Mouse (Mus musculus): ENCODE data around the gene Zfp651. TPM values are rescaled to one million over a fixed set of nuclear protein-coding genes. Genes with fewer than 3 reads are reported as not detected.

Gene Zfp651
- total RNA-seq (2014; fragmentation: Nextera tagmentation) (not detected in 2 replicates), total RNA-seq (2017) (0.05 and 0.12 TPM in 2 replicates), polyA plus RNA-seq (2012) (0.07 and 0.08 TPM in 2 replicates)

- ATAC-seq (ENCODE audit: extremely low read depth, insufficient number of reproducible peaks, low FRiP score, poor library complexity, severe bottlenecking) = no peak
These were observed at the start of gene Zfp651 for GRCm38 (mm10) chr9:121759091-121760081. Gene Zfp651 (plus strand): TSS chr9:121759330.

GRCm38 (mm10) chr9:121709898-121710583 is 49.1 kb upstream of the Zfp651 start, which contains the start of gene Ss18l2:
Gene Ss18l2 (plus strand): TSS chr9:121710329.
- peak; percentile 94 for DNase-seq (ENCODE audit: low spot score)
- no peaks in the 10 kb centered on the region for H3K9me3 ChIP-seq (replicated peaks)
- ATAC-seq (ENCODE audit: extremely low read depth, insufficient number of reproducible peaks, low FRiP score, poor library complexity, severe bottlenecking) = peak; percentile 98
- H3K27me3 ChIP-seq (ENCODE audit: insufficient read depth, low read length) = no peaks in the 10 kb centered on the region
- peak within 1 kb of the TSS; percentile 92 for H3K4me3 ChIP-seq (ENCODE audit: low read depth, low read length)
- peaks cover 61% of the 10 kb centered on the region for H3K4me1 ChIP-seq (ENCODE audit: insufficient read depth, low read depth, low read length)
- peaks cover 27% of the 10 kb centered on the region for H3K36me3 ChIP-seq (replicated peaks)
- TF ChIP-seq GATA1 (IDR thresholded peaks at IDR 0.05; ENCODE audit: borderline replicate concordance, low read length) (no peak), TAL1 (conservative IDR thresholded peaks at IDR 0.05; ENCODE audit: low read depth, low read length) (no peak), POLR2AphosphoS5 (IDR thresholded peaks at IDR 0.05; ENCODE audit: insufficient replicate concordance, low read depth, low read length) (no peak), CTCF (IDR thresholded peaks at IDR 0.05; ENCODE audit: low read depth, low read length) (no peak), GATA2 (IDR thresholded peaks at IDR 0.05; ENCODE audit: borderline replicate concordance, low read depth, low read length) (no peak)

More at GRCm38 (mm10) chr9:121759091-121760081, at the start of gene Zfp651:
- TF ChIP-seq POLR2AphosphoS5 (IDR thresholded peaks at IDR 0.05; ENCODE audit: insufficient replicate concordance, low read depth, low read length) (no peak), CTCF (IDR thresholded peaks at IDR 0.05; ENCODE audit: low read depth, low read length) (no peak), TAL1 (conservative IDR thresholded peaks at IDR 0.05; ENCODE audit: low read depth, low read length) (no peak), GATA2 (IDR thresholded peaks at IDR 0.05; ENCODE audit: borderline replicate concordance, low read depth, low read length) (no peak), GATA1 (IDR thresholded peaks at IDR 0.05; ENCODE audit: borderline replicate concordance, low read length) (no peak)
- Histone ChIP-seq H3K9me3 (replicated peaks) (no peaks in the 10 kb centered on the region), H3K4me1 (ENCODE audit: insufficient read depth, low read depth, low read length) (peaks cover 27% of the 10 kb centered on the region), H3K4me3 (ENCODE audit: low read depth, low read length) (peak within 1 kb of the TSS; percentile 69), H3K36me3 (replicated peaks) (peaks cover 44% of the 10 kb centered on the region), H3K27me3 (ENCODE audit: insufficient read depth, low read length) (peaks cover 59% of the 10 kb centered on the region)
- DNase-seq (ENCODE audit: low spot score) = peak; percentile 53

GRCm38 (mm10) chr9:121710584-121710975 is 48.5 kb upstream of the Zfp651 start:
- H3K9me3 ChIP-seq (replicated peaks) = no peaks in the 10 kb centered on the region
- H3K4me1 ChIP-seq (ENCODE audit: insufficient read depth, low read depth, low read length) = peaks cover 55% of the 10 kb centered on the region
- TF ChIP-seq TAL1 (conservative IDR thresholded peaks at IDR 0.05; ENCODE audit: low read depth, low read length) = no peak
- no peak for TF ChIP-seq POLR2AphosphoS5 (IDR thresholded peaks at IDR 0.05; ENCODE audit: insufficient replicate concordance, low read depth, low read length)
- TF ChIP-seq CTCF (IDR thresholded peaks at IDR 0.05; ENCODE audit: low read depth, low read length) = no peak
- no peak for TF ChIP-seq GATA1 (IDR thresholded peaks at IDR 0.05; ENCODE audit: borderline replicate concordance, low read length)
- no peak for TF ChIP-seq GATA2 (IDR thresholded peaks at IDR 0.05; ENCODE audit: borderline replicate concordance, low read depth, low read length)
- no peaks in the 10 kb centered on the region for H3K27me3 ChIP-seq (ENCODE audit: insufficient read depth, low read length)
- ATAC-seq (ENCODE audit: extremely low read depth, insufficient number of reproducible peaks, low FRiP score, poor library complexity, severe bottlenecking) = no peak
- peak; percentile 33 for DNase-seq (ENCODE audit: low spot score)
- peak overlapping the region; percentile 92 for H3K4me3 ChIP-seq (ENCODE audit: low read depth, low read length)
- peaks cover 27% of the 10 kb centered on the region for H3K36me3 ChIP-seq (replicated peaks)

- ATAC-seq (ENCODE audit: extremely low read depth, insufficient number of reproducible peaks, low FRiP score, poor library complexity, severe bottlenecking) (no peak), DNase-seq (ENCODE audit: low spot score) (no peak)
- H3K27me3 ChIP-seq (ENCODE audit: insufficient read depth, low read length) = no peaks in the 10 kb centered on the region
- peaks cover 21% of the 10 kb centered on the region for H3K4me1 ChIP-seq (ENCODE audit: insufficient read depth, low read depth, low read length)
- peaks cover 3% of the 10 kb centered on the region; the same call in 1 of the 2 replicates for H3K9me3 ChIP-seq (replicated peaks)
- TF ChIP-seq GATA2 (IDR thresholded peaks at IDR 0.05; ENCODE audit: borderline replicate concordance, low read depth, low read length) (no peak), POLR2AphosphoS5 (IDR thresholded peaks at IDR 0.05; ENCODE audit: insufficient replicate concordance, low read depth, low read length) (no peak), CTCF (IDR thresholded peaks at IDR 0.05; ENCODE audit: low read depth, low read length) (no peak), GATA1 (IDR thresholded peaks at IDR 0.05; ENCODE audit: borderline replicate concordance, low read length) (no peak), TAL1 (conservative IDR thresholded peaks at IDR 0.05; ENCODE audit: low read depth, low read length) (no peak)
- H3K36me3 ChIP-seq (replicated peaks) = peaks cover 24% of the 10 kb centered on the region
- no peak overlapping the region for H3K4me3 ChIP-seq (ENCODE audit: low read depth, low read length)
These were observed 42.1 kb upstream of the Zfp651 start for GRCm38 (mm10) chr9:121717048-121717447.

GRCm38 (mm10) chr9:121718070-121718705 is 40.9 kb upstream of the Zfp651 start:
- peak overlapping the region; percentile 79 for H3K4me3 ChIP-seq (ENCODE audit: low read depth, low read length)
- no peaks in the 10 kb centered on the region for H3K27me3 ChIP-seq (ENCODE audit: insufficient read depth, low read length)
- H3K4me1 ChIP-seq (ENCODE audit: insufficient read depth, low read depth, low read length) = peaks cover 19% of the 10 kb centered on the region
- DNase-seq (ENCODE audit: low spot score) (no peak), ATAC-seq (ENCODE audit: extremely low read depth, insufficient number of reproducible peaks, low FRiP score, poor library complexity, severe bottlenecking) (no peak)
- no peak for TF ChIP-seq CTCF (IDR thresholded peaks at IDR 0.05; ENCODE audit: low read depth, low read length)
- TF ChIP-seq GATA1 (IDR thresholded peaks at IDR 0.05; ENCODE audit: borderline replicate concordance, low read length) = no peak
- TF ChIP-seq TAL1 (conservative IDR thresholded peaks at IDR 0.05; ENCODE audit: low read depth, low read length) = no peak
- TF ChIP-seq GATA2 (IDR thresholded peaks at IDR 0.05; ENCODE audit: borderline replicate concordance, low read depth, low read length) = no peak
- no peak for TF ChIP-seq POLR2AphosphoS5 (IDR thresholded peaks at IDR 0.05; ENCODE audit: insufficient replicate concordance, low read depth, low read length)
- peaks cover 13% of the 10 kb centered on the region for H3K36me3 ChIP-seq (replicated peaks)
- peaks cover 3% of the 10 kb centered on the region; the same call in 1 of the 2 replicates for H3K9me3 ChIP-seq (replicated peaks)

All from G1E (cell line).